Mouse (Mus musculus) ES-E14 (cell line): ENCODE measurements around the gene Apbb2. TPM values are rescaled to one million over a fixed set of nuclear protein-coding genes. Genes with fewer than 3 reads are reported as not detected.

ENCODE experiments used
- DNase-seq: peaks from one replicate; pipeline ENCODE4 v3.0.0-alpha.2; 2013; ENCODE audit warnings: low read depth, low spot score
- H3K27ac ChIP-seq: 2 replicates; pipeline ENCODE4 v1.5.1; 2012; ENCODE audit warnings: low read depth, mild to moderate bottlenecking, low read length, moderate library complexity, mixed read lengths; ENCODE audit not compliant: poor library complexity, insufficient read depth, severe bottlenecking
- H3K36me3 ChIP-seq: 2 replicates; pipeline ENCODE4 v1.6.1; 2012; ENCODE audit warnings: mild to moderate bottlenecking, low read length, moderate library complexity, mixed read lengths; ENCODE audit not compliant: control insufficient read depth, poor library complexity, insufficient read depth, severe bottlenecking
- H3K4me1 ChIP-seq, 2 experiments: fragments of 150-350 bp in 1 of 2; sonication (generic) in 1 of 2; 2 replicates each; pipeline ENCODE4 v1.6.1; 2012; ENCODE audit warnings: low read length in 2 of 2, mild to moderate bottlenecking in 1 of 2, mixed read lengths in 1 of 2; ENCODE audit not compliant: control insufficient read depth in 2 of 2, insufficient read depth in 2 of 2, poor library complexity in 1 of 2
- H3K4me3 ChIP-seq, 2 experiments: fragments of 150-350 bp in 1 of 2; sonication (generic) in 1 of 2; 2 replicates each; pipeline ENCODE4 v1.5.1; 2012; ENCODE audit warnings: low read length in 2 of 2, low read depth in 1 of 2, mild to moderate bottlenecking in 1 of 2, mixed read lengths in 1 of 2; ENCODE audit not compliant: insufficient read depth in 1 of 2, poor library complexity in 1 of 2, severe bottlenecking in 1 of 2
- H3K9ac ChIP-seq: 2 replicates; pipeline ENCODE4 v1.6.1; 2012; ENCODE audit warnings: low read depth, mild to moderate bottlenecking, low read length, mixed read lengths; ENCODE audit not compliant: poor library complexity, insufficient read depth, severe bottlenecking
- H3K9me3 ChIP-seq: fragments of 150-350 bp; sonication (generic); 2 replicates; pipeline ENCODE4 v1.6.1; 2012; ENCODE audit warnings: low read depth, mild to moderate bottlenecking, low read length; ENCODE audit not compliant: control insufficient read depth, insufficient read depth
- CHD2 ChIP-seq: IDR thresholded peaks from 2 replicates; pipeline ENCODE4 v1.6.1; 2014; ENCODE audit warnings: mild to moderate bottlenecking, low read depth, low read length, inconsistent platforms
- HCFC1 ChIP-seq: IDR thresholded peaks from 2 replicates; pipeline ENCODE4 v1.6.1; 2012; ENCODE audit warnings: low read length, inconsistent platforms, borderline replicate concordance; ENCODE audit not compliant: insufficient read depth
- MAFK ChIP-seq: IDR thresholded peaks from 2 replicates; pipeline ENCODE4 v1.6.1; 2014; ENCODE audit warnings: mild to moderate bottlenecking, low read depth, low read length, inconsistent platforms; ENCODE audit not compliant: insufficient read depth
- ZC3H11A ChIP-seq: IDR thresholded peaks from 2 replicates; pipeline ENCODE4 v1.6.1; 2012; ENCODE audit warnings: low read depth, mild to moderate bottlenecking, inconsistent platforms, low read length, borderline replicate concordance
- ZNF384 ChIP-seq: IDR thresholded peaks from 2 replicates; pipeline ENCODE4 v1.6.1; 2012; ENCODE audit warnings: low read depth, low read length, inconsistent platforms
- in situ Hi-C, 2 experiments: fragments of 600-800 bp; cut with MboI; formaldehyde crosslinking; loops; one replicate each; pipeline ENCODE4 v1.15.1; 2025; ENCODE audit warnings: low sequenced_read_pairs in 2 of 2, inconsistent platforms in 1 of 2; ENCODE audit not compliant: unreplicated experiment in 2 of 2
- total RNA-seq: library from RNA; depleted of rRNA; stranded (reverse); fragments of 300-350 nt; gene quantifications from 2 replicates; pipeline ENCODE4 v1.2.3, GENCODE M21; 2012

Apbb2 gene
- total RNA-seq, 1 experiment = 15.3 TPM

GRCm38 (mm10) chr5:66405305-66405704, 213.3 kb downstream of the Apbb2 start:
- Histone ChIP-seq H3K27ac (no peak overlapping the region), H3K9me3 (no peaks in the 10 kb centered on the region), H3K4me1 (0 out of 4 replicates have a peak, but pooled peaks cover 0 to 2% of the 10 kb centered on the region in 2 experiments), H3K36me3 (no peaks in the 10 kb centered on the region; the same call in 1 of the 2 replicates), H3K4me3 (no peak overlapping the region), H3K9ac (no peak overlapping the region)
- no peak for DNase-seq
- in situ Hi-C loops = no loop called here
- TF ChIP-seq ZC3H11A (no peak), ZNF384 (no peak), CHD2 (no peak), MAFK (no peak), HCFC1 (no peak)

GRCm38 (mm10) chr5:66400563-66400962, 218.0 kb downstream of the Apbb2 start:
- H3K36me3 ChIP-seq = no peaks in the 10 kb centered on the region
- in situ Hi-C loops = no loop called here
- no peaks in the 10 kb centered on the region for H3K4me1 ChIP-seq
- H3K9ac ChIP-seq = no peak overlapping the region
- no peak for DNase-seq
- no peak for TF ChIP-seq ZC3H11A
- no peak for TF ChIP-seq ZNF384
- no peak for TF ChIP-seq MAFK
- no peak for TF ChIP-seq CHD2
- no peak for TF ChIP-seq HCFC1
- H3K9me3 ChIP-seq = no peaks in the 10 kb centered on the region
- no peak overlapping the region for H3K27ac ChIP-seq
- no peak overlapping the region for H3K4me3 ChIP-seq

- no peak for DNase-seq
- H3K4me3 ChIP-seq = no peak overlapping the region
- H3K27ac ChIP-seq = no peak overlapping the region
- H3K4me1 ChIP-seq = no peaks in the 10 kb centered on the region
- no peaks in the 10 kb centered on the region for H3K9me3 ChIP-seq
- H3K36me3 ChIP-seq = no peaks in the 10 kb centered on the region
- in situ Hi-C loops = no loop called here
- H3K9ac ChIP-seq = no peak overlapping the region
- TF ChIP-seq CHD2 (no peak), MAFK (no peak), ZC3H11A (no peak), ZNF384 (no peak), HCFC1 (no peak)
Observed at GRCm38 (mm10) chr5:66399264-66399620, 219.3 kb downstream of the Apbb2 start.

- no peak for DNase-seq
- in situ Hi-C loops = no loop called here
- H3K9ac ChIP-seq = no peak overlapping the region
- H3K36me3 ChIP-seq = no peaks in the 10 kb centered on the region; the same call in 1 of the 2 replicates
- H3K4me1 ChIP-seq = no peaks in the 10 kb centered on the region
- H3K4me3 ChIP-seq = no peak overlapping the region
- H3K27ac ChIP-seq = no peak overlapping the region
- no peaks in the 10 kb centered on the region for H3K9me3 ChIP-seq
- TF ChIP-seq ZNF384 (no peak), HCFC1 (no peak), MAFK (no peak), ZC3H11A (no peak)
Observed at GRCm38 (mm10) chr5:66398530-66399263, 219.9 kb downstream of the Apbb2 start.
